Mouse (Mus musculus) heart, postnatal 36 days (tissue): ENCODE measurements around the gene Pigo. TPM values are rescaled to one million over a fixed set of nuclear protein-coding genes. Genes with fewer than 3 reads are reported as not detected.

Source experiments
- DNase-seq, 2 experiments: peaks; one replicate each; pipeline ENCODE4 v3.0.0; 2021 to 2022
- intact Hi-C: fragments of 180-260 bp; cut with DNase I; formaldehyde crosslinking; loops from one replicate; pipeline ENCODE4 v1.15.1; 2025
- total RNA-seq, 2 experiments: library from RNA; stranded (reverse); gene quantifications; 2 replicates each; pipeline ENCODE4 v1.2.3; 2021

The Pigo gene
- total RNA-seq, 2 experiments from 2014 or later: 20.1 to 23.2 TPM

- intact Hi-C loops: no loop called here
- DNase-seq: no peak
Measured at GRCm38 (mm10) chr4:43038567-43039495, 13.2 kb upstream of the Pigo start.

- intact Hi-C loops: no loop called here
- DNase-seq: no peak
Measured at GRCm38 (mm10) chr4:43037860-43038566, 12.4 kb upstream of the Pigo start.

- no peak for DNase-seq
- intact Hi-C loops: no loop called here
Measured at GRCm38 (mm10) chr4:43036356-43036755, 10.7 kb upstream of the Pigo start.

- intact Hi-C loops: no loop called here
- no peak for DNase-seq
Measured at GRCm38 (mm10) chr4:43035851-43036250, 10.2 kb upstream of the Pigo start.

- intact Hi-C loops: no loop called here
Measured at GRCm38 (mm10) chr4:43033481-43033880, 7.9 kb upstream of the Pigo start.

GRCm38 (mm10) chr4:43032501-43032900 lies 6.9 kb upstream of the Pigo start:
- no peak for DNase-seq
- intact Hi-C loops: no loop called here

More at GRCm38 (mm10) chr4:43033481-43033880, 7.9 kb upstream of the Pigo start:
- DNase-seq: no peak

- intact Hi-C loops: no loop called here
- peak; percentile 90 for DNase-seq
Measured at GRCm38 (mm10) chr4:43031237-43031995, 5.8 kb upstream of the Pigo start, which contains the start of gene Stoml2. Gene Stoml2 (minus strand): TSS chr4:43031710.

GRCm38 (mm10) chr4:43030780-43031230 lies 5.2 kb upstream of the Pigo start:
- no peak for DNase-seq
- intact Hi-C loops: no loop called here

- intact Hi-C loops: no loop called here
- no peak for DNase-seq
Measured at GRCm38 (mm10) chr4:43030352-43030751, 4.7 kb upstream of the Pigo start.

- DNase-seq: no peak
- intact Hi-C loops: no loop called here
Measured at GRCm38 (mm10) chr4:43029749-43030148, 4.1 kb upstream of the Pigo start.

- intact Hi-C loops: no loop called here
- DNase-seq: no peak
Measured at GRCm38 (mm10) chr4:43029121-43029520, 3.5 kb upstream of the Pigo start.

GRCm38 (mm10) chr4:43024673-43025072 lies 946 bp downstream of the Pigo start:
- no peak for DNase-seq
- intact Hi-C loops: loop anchor here (1.0 kb wide), 1 partner anchor 18 kb away; no protein-coding TSS in a partner anchor

GRCm38 (mm10) chr4:43021341-43021740 lies 4.3 kb downstream of the Pigo start:
- intact Hi-C loops: no loop called here
- DNase-seq: no peak

- intact Hi-C loops: no loop called here
- DNase-seq: no peak
Measured at GRCm38 (mm10) chr4:43020876-43021275, 4.7 kb downstream of the Pigo start.

GRCm38 (mm10) chr4:43019641-43020465 lies 5.8 kb downstream of the Pigo start:
- DNase-seq: no peak
- intact Hi-C loops: no loop called here

GRCm38 (mm10) chr4:43019176-43019575 lies 6.4 kb downstream of the Pigo start:
- intact Hi-C loops: no loop called here
- no peak for DNase-seq

GRCm38 (mm10) chr4:43018156-43018555 lies 7.5 kb downstream of the Pigo start:
- intact Hi-C loops: no loop called here
- DNase-seq: no peak

- no peak for DNase-seq
- intact Hi-C loops: no loop called here
Measured at GRCm38 (mm10) chr4:43012091-43012490, 13.5 kb downstream of the Pigo start.

- intact Hi-C loops: no loop called here
- peak; percentile 79 to 90 for DNase-seq
Measured at GRCm38 (mm10) chr4:43010161-43011038, 15.2 kb downstream of the Pigo start, which contains the start of gene Fancg. Gene Fancg (minus strand): TSS chr4:43010506.
